Mouse (Mus musculus) A20 (cell line): ENCODE measurements at regions not wholly inside any gene's neighbourhood (a gene's known extent, or its start where the extent isn't known, plus 50 kb on each side); places are given as distances from the start of the nearest gene placed in this dataset.

Source experiments
- DNase-seq: peaks from one replicate; pipeline ENCODE4 v3.0.0-alpha.2; 2011; ENCODE audit warnings: low read depth, low spot score

- no peak for DNase-seq
These were observed 538.6 kb downstream of the Ptprc start for GRCm38 (mm10) chr1:137636947-137637346.

DNA sequence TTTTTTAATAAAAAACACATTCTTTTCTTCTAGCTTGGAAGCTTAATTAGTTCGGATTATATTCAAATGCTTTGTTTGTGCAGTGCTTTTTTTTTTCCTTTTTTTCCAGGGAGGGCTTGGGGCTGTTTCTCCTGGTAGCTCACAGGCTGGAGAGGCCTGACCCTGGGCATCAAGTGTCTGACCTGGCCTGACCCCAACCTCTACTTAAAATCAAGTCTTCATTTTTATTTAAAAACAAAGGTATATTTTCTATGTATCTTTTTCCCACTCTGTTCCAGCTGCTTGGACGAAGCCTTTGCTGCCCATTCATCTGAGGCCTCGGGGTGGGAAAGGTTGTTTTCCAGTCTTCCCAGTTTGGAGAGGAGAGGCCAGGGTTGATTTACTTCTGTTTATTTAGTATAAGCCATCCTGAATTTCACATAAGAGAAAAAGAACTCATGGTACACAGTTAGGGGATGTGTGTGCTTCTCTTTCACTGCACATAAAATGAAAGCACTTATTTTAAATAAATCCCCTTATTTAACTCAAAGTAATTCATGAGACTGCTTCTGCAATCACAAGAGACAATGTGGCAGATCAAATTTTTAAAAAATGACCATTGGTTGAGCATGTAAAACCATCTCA, 539.1 kb downstream of the Ptprc start:
- DNase-seq: no peak

DNA sequence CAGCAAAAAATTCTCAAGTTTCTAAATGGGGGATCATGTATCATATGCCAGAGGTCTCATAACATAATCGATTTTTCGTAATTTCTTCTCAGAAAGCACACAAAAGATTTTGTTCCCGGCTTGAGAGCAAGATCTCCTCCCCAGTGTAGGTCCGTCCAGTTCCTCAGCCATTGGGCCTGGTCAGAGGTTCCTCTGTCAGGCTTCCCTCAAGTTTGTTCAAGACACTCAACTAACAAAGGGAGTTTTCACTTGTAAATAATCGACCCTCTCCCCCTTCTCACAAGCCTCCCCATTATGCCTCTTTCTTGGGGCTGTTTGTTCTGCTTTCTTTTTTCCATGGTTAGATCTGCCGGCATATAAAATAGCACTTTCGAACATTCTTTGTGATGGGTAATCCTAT, 539.7 kb downstream of the Ptprc start:
- DNase-seq: no peak

DNA sequence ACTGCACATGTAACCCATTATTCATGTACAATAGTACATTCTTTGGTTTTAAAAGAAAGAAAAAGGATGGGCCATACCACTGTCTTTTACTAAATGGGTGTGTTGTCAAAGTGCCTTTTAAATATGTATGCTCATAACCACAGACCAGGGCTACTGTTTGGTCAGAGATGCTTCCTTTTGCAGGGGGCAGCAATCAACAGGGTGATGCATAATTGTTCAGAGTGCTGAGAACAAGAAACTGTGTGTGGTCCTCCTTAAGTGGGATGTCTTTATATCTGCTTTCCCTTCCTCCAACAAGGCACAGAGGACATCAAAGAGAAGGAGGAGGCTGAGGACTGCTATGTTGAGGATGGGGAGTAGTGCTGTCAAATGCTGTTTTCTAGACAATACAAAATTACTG, 544.0 kb downstream of the Ptprc start:
- DNase-seq: no peak

GRCm38 (mm10) chr1:137620672-137621071, 554.8 kb downstream of the Ptprc start:
- no peak for DNase-seq

- no peak for DNase-seq
These were observed 557.3 kb downstream of the Ptprc start for GRCm38 (mm10) chr1:137618231-137618630.

- DNase-seq: no peak
These were observed 558.0 kb downstream of the Ptprc start for GRCm38 (mm10) chr1:137617513-137617912.

GRCm38 (mm10) chr1:137606716-137607115, 568.8 kb downstream of the Ptprc start:
- no peak for DNase-seq

DNA sequence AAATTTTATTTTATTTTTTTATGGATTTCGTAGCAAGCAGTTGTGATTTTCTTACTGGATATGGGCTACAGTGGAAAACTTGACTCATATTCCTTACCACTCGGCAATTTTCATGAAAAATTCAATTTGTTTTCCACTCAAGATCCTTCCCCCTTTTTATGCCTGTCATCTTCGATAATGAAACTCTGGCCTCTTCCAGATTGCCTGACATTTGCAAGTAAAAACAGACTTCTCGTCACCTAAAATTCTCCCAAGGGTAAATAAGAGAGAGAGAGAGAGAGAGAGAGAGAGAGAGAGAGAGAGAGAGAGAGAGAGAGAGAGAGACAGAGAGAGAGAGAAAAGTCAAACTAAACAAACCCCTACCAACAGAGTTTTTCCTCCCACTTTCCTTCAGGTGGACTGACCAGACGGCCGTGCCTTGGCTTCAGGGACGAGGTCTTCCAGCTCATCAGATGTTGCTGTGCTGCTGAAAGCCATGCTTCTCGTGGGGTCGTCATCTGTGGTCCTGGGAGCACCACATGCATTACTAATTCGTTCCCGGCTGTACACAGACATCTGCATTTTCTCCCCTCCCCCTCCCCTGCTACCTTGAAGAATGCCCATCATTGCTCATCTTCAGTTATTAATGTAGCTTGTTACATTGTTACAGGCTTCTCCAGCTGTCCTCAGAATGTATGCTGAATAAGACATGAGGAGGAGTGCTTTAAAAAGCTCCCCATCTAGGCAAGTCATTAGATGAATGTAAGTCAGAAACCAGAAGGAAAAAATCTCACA, 569.4 kb downstream of the Ptprc start:
- DNase-seq: no peak

- DNase-seq: no peak
These were observed 581.8 kb downstream of the Ptprc start for GRCm38 (mm10) chr1:137593732-137594131.

- DNase-seq: no peak
These were observed 583.6 kb downstream of the Ptprc start for GRCm38 (mm10) chr1:137591891-137592290.

DNA sequence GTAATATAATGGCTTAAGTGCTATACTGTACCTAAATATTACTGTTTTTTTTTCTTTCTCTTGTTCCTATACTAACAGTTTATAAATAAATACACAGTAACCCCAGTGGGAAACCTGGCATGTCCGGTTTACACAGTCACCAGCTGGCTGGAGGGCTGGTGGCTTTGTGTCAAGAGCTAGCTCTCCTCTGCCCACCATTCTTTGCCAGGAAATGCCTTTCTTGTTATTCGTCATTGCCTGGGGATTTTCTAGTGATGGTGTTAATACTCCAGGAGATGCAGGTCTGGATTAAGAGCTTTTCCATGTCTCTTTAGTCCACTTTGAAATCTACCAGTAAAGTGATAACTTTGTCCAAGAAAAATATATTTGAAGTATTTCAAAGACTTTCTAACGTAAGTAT, 584.2 kb downstream of the Ptprc start:
- no peak for DNase-seq

GRCm38 (mm10) chr1:137588304-137589300, 586.9 kb downstream of the Ptprc start:
- no peak for DNase-seq

- no peak for DNase-seq
These were observed 587.9 kb downstream of the Ptprc start for GRCm38 (mm10) chr1:137587481-137588228.

- no peak for DNase-seq
These were observed 590.8 kb downstream of the Ptprc start for GRCm38 (mm10) chr1:137584696-137585095.

DNA sequence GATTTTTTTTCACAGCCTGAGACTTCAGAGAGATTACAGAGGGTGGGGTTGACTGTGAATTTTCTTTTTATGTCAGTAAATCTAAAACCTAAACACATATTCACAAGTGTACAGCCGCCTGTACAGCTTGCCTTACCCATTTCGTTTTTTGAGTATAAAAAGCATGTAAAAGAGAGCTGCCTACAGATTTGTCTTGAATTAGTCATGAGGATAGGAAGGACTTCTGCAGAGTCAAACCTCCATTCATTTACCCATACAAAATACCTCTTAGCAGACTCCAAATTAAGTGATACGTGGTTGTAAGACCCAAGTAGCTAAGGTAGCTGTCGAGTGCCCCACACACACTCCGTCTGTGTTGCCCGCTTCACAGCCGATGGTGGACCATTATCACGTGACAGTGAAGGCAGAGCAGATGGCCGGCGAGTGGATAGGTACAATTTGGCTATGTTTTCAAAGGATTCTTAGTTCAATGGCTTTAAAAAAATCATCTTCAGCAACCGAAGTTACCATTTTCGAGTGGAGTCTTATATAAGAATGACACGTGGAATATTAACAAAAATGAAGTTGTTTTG, 591.3 kb downstream of the Ptprc start:
- no peak for DNase-seq

- no peak for DNase-seq
These were observed 597.9 kb downstream of the Ptprc start for GRCm38 (mm10) chr1:137577639-137578038.

- DNase-seq: no peak
These were observed 599.3 kb downstream of the Ptprc start for GRCm38 (mm10) chr1:137576174-137576573.

GRCm38 (mm10) chr1:137575380-137575779, 600.1 kb downstream of the Ptprc start:
- DNase-seq: no peak

- DNase-seq: no peak
These were observed 603.3 kb downstream of the Ptprc start for GRCm38 (mm10) chr1:137571905-137572865.
